Mouse (Mus musculus) stomach, postnatal 0 days (tissue): Measurements from ENCODE around the gene Tab1. TPM values are rescaled to one million over a fixed set of nuclear protein-coding genes. Genes with fewer than 3 reads are reported as not detected.

ENCODE experiments used
- ATAC-seq: fragments of 200-750 bp; cut with Nextera tagmentation; 2 replicates; pipeline ENCODE4 v1.8.0; 2017; ENCODE audit not compliant: low FRiP score, low TSS enrichment
- DNase-seq: peaks from one replicate; pipeline ENCODE4 v3.0.0-alpha.2; 2016; ENCODE audit warnings: low spot score
- H3K27ac ChIP-seq: fragments of 300-500 bp; sonication (generic); replicated peaks from 2 replicates; pipeline ENCODE4 v1.5.1; 2014; ENCODE audit warnings: mild to moderate bottlenecking, control low read depth
- H3K27me3 ChIP-seq: fragments of 300-500 bp; sonication (generic); 2 replicates; pipeline ENCODE4 v1.6.1; 2014; ENCODE audit warnings: low read length; ENCODE audit not compliant: control insufficient read depth, insufficient read depth
- H3K36me3 ChIP-seq: fragments of 300-500 bp; sonication (generic); 2 replicates; pipeline ENCODE4 v1.6.1; 2014; ENCODE audit warnings: low read length, mixed read lengths; ENCODE audit not compliant: control insufficient read depth, insufficient read depth
- H3K4me1 ChIP-seq: fragments of 300-500 bp; sonication (generic); replicated peaks from 2 replicates; pipeline ENCODE4 v1.6.1; 2014; ENCODE audit warnings: antibody characterized with exemption; ENCODE audit not compliant: control insufficient read depth, insufficient read depth
- H3K4me2 ChIP-seq: fragments of 300-500 bp; sonication (generic); replicated peaks from 2 replicates; pipeline ENCODE4 v1.6.1; 2014; ENCODE audit warnings: low read depth, mild to moderate bottlenecking, control low read depth, moderate library complexity
- H3K4me3 ChIP-seq: fragments of 300-500 bp; sonication (generic); 2 replicates; pipeline ENCODE4 v1.5.1; 2014; ENCODE audit warnings: low read depth, low read length, control low read depth
- H3K9ac ChIP-seq: fragments of 300-500 bp; sonication (generic); 2 replicates; pipeline ENCODE4 v1.6.1; 2014; ENCODE audit warnings: mild to moderate bottlenecking, low read length, control low read depth, mixed read lengths
- H3K9me3 ChIP-seq: fragments of 300-500 bp; sonication (generic); 2 replicates; pipeline ENCODE4 v1.6.1; 2016; ENCODE audit warnings: low read length; ENCODE audit not compliant: control insufficient read depth
- CTCF ChIP-seq: IDR thresholded peaks from 2 replicates; pipeline ENCODE4 v1.5.1; 2016; ENCODE audit warnings: antibody characterized with exemption, low read depth, mild to moderate bottlenecking, moderate library complexity
- EP300 ChIP-seq: optimal IDR thresholded peaks from 2 replicates; pipeline ENCODE3; 2016; ENCODE audit warnings: antibody characterized with exemption
- WGBS: fragments of 180-500 bp; shearing (Covaris S2); extraction: QIAGEN DNeasy Blood & Tissue Kit; methylation state at CpG from one replicate; pipeline ENCODE4 v1.1.7; 2014; 5-methylcytosine and 5-hydroxymethylcytosine counted together
- polyA plus RNA-seq: library from polyadenylated mRNA; unstranded; fragments of >200 nt; fragmentation: Nextera tagmentation; extraction: Ambion mirVana; gene quantifications from 2 replicates; pipeline ENCODE4 v1.2.1, GENCODE M21; 2015

Tab1 gene
- polyA plus RNA-seq, 1 experiment from 2014 or later: 16.3 TPM

GRCm38 (mm10) chr15:80100871-80101270, 32.1 kb upstream of the Tab1 start:
- Histone ChIP-seq H3K36me3 (no peaks in the 10 kb centered on the region), H3K9ac (no peak overlapping the region), H3K4me2 (no peak overlapping the region), H3K27ac (no peak overlapping the region), H3K4me1 (peaks cover 11% of the 10 kb centered on the region; the same call in 1 of the 2 replicates), H3K27me3 (no peaks in the 10 kb centered on the region), H3K4me3 (no peak overlapping the region), H3K9me3 (no peaks in the 10 kb centered on the region)
- ATAC-seq (no peak), DNase-seq (no peak)
- TF ChIP-seq CTCF (no peak), EP300 (no peak)
- 77% methylated on average over 10 of the region's 10 CpGs for whole genome bisulfite sequencing

DNA sequence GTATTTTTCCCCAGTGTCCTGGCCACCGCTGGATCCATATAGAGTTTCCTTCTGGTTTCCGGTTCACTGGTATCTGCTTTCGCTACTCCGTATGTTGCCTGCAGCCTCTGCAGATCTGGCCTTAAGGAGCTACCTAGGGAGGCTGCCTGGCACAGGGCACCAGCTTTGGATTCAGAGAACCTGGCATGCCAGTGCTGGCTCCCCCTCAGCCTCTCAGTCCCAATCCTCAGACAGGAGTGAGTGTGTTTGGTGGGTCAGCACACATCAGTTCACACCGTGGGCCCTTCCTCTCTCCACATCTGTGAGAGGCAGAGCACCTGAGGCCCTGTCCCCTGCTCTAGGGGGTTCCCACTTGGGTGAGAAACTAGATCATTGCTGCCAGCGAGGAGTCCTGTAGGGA, 31.4 kb upstream of the Tab1 start:
- peaks cover 6% of the 10 kb centered on the region; the same call in 1 of the 2 replicates for H3K4me1 ChIP-seq
- no peaks in the 10 kb centered on the region for H3K36me3 ChIP-seq
- DNase-seq (no peak), ATAC-seq (no peak)
- TF ChIP-seq CTCF: no peak
- no peaks in the 10 kb centered on the region for H3K27me3 ChIP-seq
- H3K27ac ChIP-seq: no peak overlapping the region
- 88% methylated on average over 6 of the region's 6 CpGs for WGBS
- H3K9ac ChIP-seq: no peak overlapping the region
- H3K4me3 ChIP-seq: no peak overlapping the region
- H3K9me3 ChIP-seq: no peaks in the 10 kb centered on the region
- H3K4me2 ChIP-seq: no peak overlapping the region

DNA sequence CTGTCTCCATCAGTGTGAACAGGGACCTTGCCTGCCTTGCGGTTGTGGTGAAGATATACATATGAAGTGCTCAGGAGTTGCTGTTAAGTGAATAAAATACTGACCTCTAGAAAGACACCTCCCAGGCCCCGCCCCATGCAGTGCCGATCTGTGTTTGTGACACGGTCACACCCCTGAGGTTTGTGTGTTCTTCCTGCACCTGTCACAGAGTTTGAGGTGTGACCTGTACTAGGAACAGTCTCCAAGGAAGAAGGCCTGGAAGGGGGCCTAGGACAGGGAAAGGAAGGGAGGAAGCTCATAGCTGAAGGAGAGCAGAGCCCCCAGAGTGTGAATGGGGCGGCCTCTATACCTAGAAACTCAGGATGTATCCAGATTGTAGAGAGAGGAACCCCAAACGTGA, 30.4 kb upstream of the Tab1 start:
- peak; percentile 59 for DNase-seq
- H3K4me3 ChIP-seq: no peak overlapping the region

GRCm38 (mm10) chr15:80105490-80106410, 27.2 kb upstream of the Tab1 start:
- 67% methylated on average over 12 of the region's 12 CpGs for WGBS
- no peak for ATAC-seq
- no peaks in the 10 kb centered on the region for H3K36me3 ChIP-seq

More for the DNA sequence above, 30.4 kb upstream of the Tab1 start:
- Histone ChIP-seq H3K36me3 (no peaks in the 10 kb centered on the region), H3K9ac (no peak overlapping the region), H3K4me1 (peaks cover 6% of the 10 kb centered on the region; the same call in 1 of the 2 replicates), H3K4me2 (no peak overlapping the region), H3K9me3 (no peaks in the 10 kb centered on the region), H3K27ac (no peak overlapping the region), H3K27me3 (no peaks in the 10 kb centered on the region)
- ATAC-seq: no peak
- TF ChIP-seq EP300 (no peak), CTCF (no peak)
- WGBS: 64% methylated on average over 6 of the region's 6 CpGs

DNA sequence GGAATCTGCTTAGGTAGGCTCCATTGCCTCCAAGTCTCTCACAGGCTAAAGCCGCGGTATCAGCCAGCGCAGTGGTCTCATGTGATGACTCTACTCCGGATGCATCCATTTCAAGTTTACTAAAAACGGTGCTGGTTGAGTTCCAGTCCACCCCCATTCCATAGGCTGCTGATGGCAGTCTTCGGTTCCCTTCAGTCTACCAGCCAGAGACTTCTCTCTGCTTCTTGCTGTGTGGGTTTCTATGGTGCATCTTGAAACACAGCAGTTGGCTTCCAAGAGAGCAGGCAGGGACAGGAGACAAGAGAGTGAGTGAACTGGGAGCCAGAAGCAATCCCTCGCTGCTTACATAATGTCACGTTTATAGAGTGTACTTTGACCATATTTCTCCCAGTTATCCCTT, 25.8 kb upstream of the Tab1 start:
- no peaks in the 10 kb centered on the region for H3K9me3 ChIP-seq
- H3K4me3 ChIP-seq: no peak overlapping the region
- no peaks in the 10 kb centered on the region for H3K4me1 ChIP-seq
- H3K4me2 ChIP-seq: no peak overlapping the region
- no peak overlapping the region for H3K9ac ChIP-seq
- H3K27ac ChIP-seq: no peak overlapping the region
- DNase-seq (no peak), ATAC-seq (no peak)
- WGBS: 90% methylated on average over 8 of the region's 8 CpGs
- no peaks in the 10 kb centered on the region for H3K27me3 ChIP-seq
- no peaks in the 10 kb centered on the region for H3K36me3 ChIP-seq
- TF ChIP-seq CTCF: no peak
- TF ChIP-seq EP300: no peak

More at GRCm38 (mm10) chr15:80105490-80106410, 27.2 kb upstream of the Tab1 start:
- Histone ChIP-seq H3K9me3 (no peaks in the 10 kb centered on the region), H3K9ac (no peak overlapping the region), H3K27me3 (no peaks in the 10 kb centered on the region), H3K4me2 (no peak overlapping the region), H3K27ac (no peak overlapping the region), H3K4me1 (no peaks in the 10 kb centered on the region), H3K4me3 (no peak overlapping the region)
- TF ChIP-seq EP300: no peak
- peak; percentile 29; the same call in 1 of the 2 replicates for TF ChIP-seq CTCF
- no peak for DNase-seq

GRCm38 (mm10) chr15:80107575-80107974, 25.4 kb upstream of the Tab1 start:
- no peak overlapping the region for H3K9ac ChIP-seq
- TF ChIP-seq EP300 (no peak), CTCF (no peak)
- no peak overlapping the region for H3K27ac ChIP-seq
- DNase-seq: no peak
- H3K4me2 ChIP-seq: no peak overlapping the region
- H3K27me3 ChIP-seq: no peaks in the 10 kb centered on the region
- 88% methylated on average over 3 of the region's 3 CpGs for WGBS
- H3K4me3 ChIP-seq: no peak overlapping the region
- no peaks in the 10 kb centered on the region for H3K36me3 ChIP-seq
- 0 out of 2 replicates have a peak, but pooled peaks have one; percentile 3 for ATAC-seq
- H3K4me1 ChIP-seq: no peaks in the 10 kb centered on the region
- H3K9me3 ChIP-seq: no peaks in the 10 kb centered on the region
